Mouse (Mus musculus) spleen, adult 12 weeks (tissue): Measurements from ENCODE around the gene Atp8a1.

Experiments used
- DNase-seq: peaks from one replicate; pipeline ENCODE4 v3.0.0; 2022; ENCODE audit warnings: low spot score

Gene Atp8a1

GRCm38 (mm10) chr5:67631261-67631660 is 216.0 kb downstream of the Atp8a1 start:
- no peak for DNase-seq

- DNase-seq: no peak
These were observed 217.4 kb downstream of the Atp8a1 start for GRCm38 (mm10) chr5:67629861-67630260.

GRCm38 (mm10) chr5:67629440-67629839 is 217.8 kb downstream of the Atp8a1 start:
- no peak for DNase-seq

- no peak for DNase-seq
These were observed 218.9 kb downstream of the Atp8a1 start for GRCm38 (mm10) chr5:67628180-67628940.

- DNase-seq: no peak
These were observed 226.0 kb downstream of the Atp8a1 start for GRCm38 (mm10) chr5:67621230-67621629.

GRCm38 (mm10) chr5:67609520-67609837 is 237.8 kb downstream of the Atp8a1 start:
- no peak for DNase-seq

- no peak for DNase-seq
These were observed 238.3 kb downstream of the Atp8a1 start for GRCm38 (mm10) chr5:67608674-67609519.

GRCm38 (mm10) chr5:67607804-67608673 is 239.2 kb downstream of the Atp8a1 start, which contains the start of gene Shisa3:
TSS of gene Shisa3 (plus strand) at chr5:67607882.
- DNase-seq: no peak

- DNase-seq: peak; percentile 6
These were observed 240.1 kb downstream of the Atp8a1 start for GRCm38 (mm10) chr5:67606916-67607803.

GRCm38 (mm10) chr5:67605951-67606350 is 241.3 kb downstream of the Atp8a1 start:
- no peak for DNase-seq

- DNase-seq: no peak
These were observed 247.3 kb downstream of the Atp8a1 start for GRCm38 (mm10) chr5:67599935-67600334.

- DNase-seq: no peak
These were observed 251.6 kb downstream of the Atp8a1 start for GRCm38 (mm10) chr5:67595629-67596028.

GRCm38 (mm10) chr5:67595070-67595469 is 252.2 kb downstream of the Atp8a1 start:
- DNase-seq: no peak

GRCm38 (mm10) chr5:67579725-67580633 is 267.3 kb downstream of the Atp8a1 start:
- no peak for DNase-seq

- DNase-seq: no peak
These were observed 271.5 kb downstream of the Atp8a1 start for GRCm38 (mm10) chr5:67575705-67576104.

GRCm38 (mm10) chr5:67574039-67574438 is 273.2 kb downstream of the Atp8a1 start:
- no peak for DNase-seq

- no peak for DNase-seq
These were observed 274.6 kb downstream of the Atp8a1 start for GRCm38 (mm10) chr5:67572552-67573155.
